Comparison of ENCODE assay signal across 8 mouse cellular contexts in genomic region chr9:72652961-72653360, GRCm38 (mm10). TPM values are rescaled to one million over a fixed set of nuclear protein-coding genes. Genes with fewer than 3 reads are reported as not detected.
DNase-seq lines count a peak whose midpoint lies in the region; ATAC-seq and TF ChIP-seq lines count a peak whose summit lies in the region.

No protein-coding gene starts in this region.

- H3K4me3 ChIP-seq in embryonic facial prominence, embryonic 10.5 days, result peak overlapping the region; percentile 41
- H3K4me3 ChIP-seq in heart, embryonic 11.5 days (ENCODE audit: low read depth, low read length), result no peak overlapping the region
- H3K4me3 ChIP-seq in limb, embryonic 15.5 days, result peak overlapping the region; percentile 9; the same call in 1 of the 2 replicates
- H3K4me3 ChIP-seq in stomach, postnatal 0 days (ENCODE audit: low read depth, low read length), result no peak overlapping the region

- TF ChIP-seq CTCF in stomach, postnatal 0 days (IDR thresholded peaks at IDR 0.05; ENCODE audit: low read depth), result no peak

- H3K4me1 ChIP-seq in embryonic facial prominence, embryonic 10.5 days, result peaks cover 56% of the 10 kb centered on the region
- peaks cover 27% of the 10 kb centered on the region for H3K4me1 ChIP-seq in heart, embryonic 11.5 days (ENCODE audit: control insufficient read depth, insufficient read depth, low read length)
- peaks cover 34% of the 10 kb centered on the region for H3K4me1 ChIP-seq in limb, embryonic 15.5 days
- 0 out of 2 replicates have a peak, but pooled peaks cover 2% of the 10 kb centered on the region for H3K4me1 ChIP-seq in stomach, postnatal 0 days (replicated peaks; ENCODE audit: control insufficient read depth, insufficient read depth)

- no peak for TF ChIP-seq EP300 in stomach, postnatal 0 days (optimal IDR thresholded peaks at IDR 0.05)

- peak; percentile 58 for DNase-seq in adrenal gland, postnatal 10 days
- DNase-seq in adrenal gland, adult 18-20 months (ENCODE audit: low spot score in 2 of 2), result no peak
- DNase-seq in embryonic facial prominence, embryonic 10.5 days (ENCODE audit: low spot score), result peak; percentile 83
- no peak for DNase-seq in stomach, postnatal 0 days (ENCODE audit: low spot score)
- no peak for DNase-seq in thymus, postnatal 4 days

- H3K36me3 ChIP-seq in embryonic facial prominence, embryonic 10.5 days (replicated peaks), result no peaks in the 10 kb centered on the region
- no peaks in the 10 kb centered on the region for H3K36me3 ChIP-seq in heart, embryonic 11.5 days (ENCODE audit: control insufficient read depth, insufficient read depth, low read length)
- no peaks in the 10 kb centered on the region for H3K36me3 ChIP-seq in limb, embryonic 15.5 days
- no peaks in the 10 kb centered on the region for H3K36me3 ChIP-seq in stomach, postnatal 0 days (ENCODE audit: control insufficient read depth, insufficient read depth, low read length)

- H3K4me2 ChIP-seq in heart, embryonic 11.5 days, result peak overlapping the region; percentile 38
- H3K4me2 ChIP-seq in limb, embryonic 15.5 days, result peak overlapping the region; percentile 22; the same call in 1 of the 2 replicates
- peak overlapping the region; percentile 17; the same call in 1 of the 2 replicates for H3K4me2 ChIP-seq in stomach, postnatal 0 days (replicated peaks; ENCODE audit: low read depth)

- no peaks in the 10 kb centered on the region for H3K27me3 ChIP-seq in embryonic facial prominence, embryonic 10.5 days (replicated peaks; ENCODE audit: low read depth, poor library complexity, severe bottlenecking)
- no peaks in the 10 kb centered on the region for H3K27me3 ChIP-seq in heart, embryonic 11.5 days (ENCODE audit: control insufficient read depth, insufficient read depth, low read length)
- H3K27me3 ChIP-seq in limb, embryonic 15.5 days, result no peaks in the 10 kb centered on the region
- no peaks in the 10 kb centered on the region for H3K27me3 ChIP-seq in stomach, postnatal 0 days (ENCODE audit: control insufficient read depth, insufficient read depth, low read length)

- peak overlapping the region; percentile 89 for H3K27ac ChIP-seq in embryonic facial prominence, embryonic 10.5 days (replicated peaks)
- peak overlapping the region; percentile 75 for H3K27ac ChIP-seq in heart, embryonic 11.5 days (ENCODE audit: low read depth, low read length)
- H3K27ac ChIP-seq in limb, embryonic 15.5 days, result peak overlapping the region; percentile 89
- peak overlapping the region; percentile 71 for H3K27ac ChIP-seq in stomach, postnatal 0 days (replicated peaks)

- 13% methylated on average over 8 of the region's 8 CpGs for WGBS in embryonic facial prominence, embryonic 10.5 days
- 31% methylated on average over 8 of the region's 8 CpGs for WGBS in heart, embryonic 11.5 days (ENCODE audit: insufficient replicate concordance)
- 10% methylated on average over 8 of the region's 8 CpGs for WGBS in limb, embryonic 15.5 days
- WGBS in stomach, postnatal 0 days, result 16% methylated on average over 8 of the region's 8 CpGs

- no peak for ATAC-seq in heart, embryonic 11.5 days (replicated peaks; ENCODE audit: insufficient number of reproducible peaks, low FRiP score, low TSS enrichment)
- peak; percentile 77 for ATAC-seq in limb, embryonic 15.5 days (ENCODE audit: insufficient number of reproducible peaks, low FRiP score, low TSS enrichment, low read depth)
- peak; percentile 74 for ATAC-seq in stomach, postnatal 0 days (ENCODE audit: low FRiP score, low TSS enrichment)
- ATAC-seq in cerebellum, adult (ENCODE audit: insufficient number of reproducible peaks, low FRiP score, low TSS enrichment), result no peak

- H3K9ac ChIP-seq in heart, embryonic 11.5 days (ENCODE audit: low read depth, low read length), result peak overlapping the region; percentile 46; the same call in 1 of the 2 replicates
- no peak overlapping the region for H3K9ac ChIP-seq in limb, embryonic 15.5 days
- peak overlapping the region; percentile 31; the same call in 1 of the 2 replicates for H3K9ac ChIP-seq in stomach, postnatal 0 days (ENCODE audit: low read length)

- no peaks in the 10 kb centered on the region for H3K9me3 ChIP-seq in embryonic facial prominence, embryonic 10.5 days
- H3K9me3 ChIP-seq in heart, embryonic 11.5 days (replicated peaks; ENCODE audit: control insufficient read depth, low read length), result no peaks in the 10 kb centered on the region
- H3K9me3 ChIP-seq in limb, embryonic 15.5 days, result no peaks in the 10 kb centered on the region
- H3K9me3 ChIP-seq in stomach, postnatal 0 days (ENCODE audit: control insufficient read depth, low read length), result no peaks in the 10 kb centered on the region

RNA-seq across cellular contexts. Expression of gene Nedd4, which starts 9.2 kb away (rescaled TPM):
- 100 to 1,000 TPM; 469 to 580 TPM for total RNA-seq in adrenal gland, postnatal 10 days (2021)
- total RNA-seq in adrenal gland, adult 18-20 months (2021), result 100 to 1,000 TPM; 376 to 378 TPM
- polyA plus RNA-seq in embryonic facial prominence, embryonic 10.5 days (2016; fragmentation: Nextera tagmentation; extraction: Ambion mirVana), result 660 and 664 TPM in 2 replicates
- polyA plus RNA-seq in heart, embryonic 11.5 days (2014; fragmentation: Nextera tagmentation; extraction: Ambion mirVana), result 555 and 667 TPM in 2 replicates
- 569 and 579 TPM in 2 replicates for polyA plus RNA-seq in limb, embryonic 15.5 days (2015; fragmentation: Nextera tagmentation; extraction: Ambion mirVana)
- 175 and 195 TPM in 2 replicates for polyA plus RNA-seq in stomach, postnatal 0 days (2015; fragmentation: Nextera tagmentation; extraction: Ambion mirVana)

Comparison
In these comparisons a context has a peak if more than half of its experiments do, and no peak if none do; other contexts are left out.
1. DNase-seq: peak in adrenal gland, postnatal 10 days (single experiment) and embryonic facial prominence, embryonic 10.5 days (single experiment); none in adrenal gland, adult 18-20 months (0 of 2), stomach, postnatal 0 days (single experiment) and thymus, postnatal 4 days (single experiment).
2. H3K4me3 ChIP-seq: peak in embryonic facial prominence, embryonic 10.5 days (single experiment) and limb, embryonic 15.5 days (single experiment); none in heart, embryonic 11.5 days (single experiment) and stomach, postnatal 0 days (single experiment).
3. ATAC-seq: peak in limb, embryonic 15.5 days (single experiment) and stomach, postnatal 0 days (single experiment); none in heart, embryonic 11.5 days (single experiment) and cerebellum, adult (single experiment).
4. Peak in every context shown above with its lines, with median percentiles within 50 percentile points of each other: H3K27ac ChIP-seq and H3K4me2 ChIP-seq.